Mouse (Mus musculus): Measurements from ENCODE around the gene Spata1. TPM values are rescaled to one million over a fixed set of nuclear protein-coding genes. Genes with fewer than 3 reads are reported as not detected.

Gene Spata1
- polyA plus RNA-seq (2012; rRNA removed): 6.7 and 8.6 TPM in 2 replicates

DNA sequence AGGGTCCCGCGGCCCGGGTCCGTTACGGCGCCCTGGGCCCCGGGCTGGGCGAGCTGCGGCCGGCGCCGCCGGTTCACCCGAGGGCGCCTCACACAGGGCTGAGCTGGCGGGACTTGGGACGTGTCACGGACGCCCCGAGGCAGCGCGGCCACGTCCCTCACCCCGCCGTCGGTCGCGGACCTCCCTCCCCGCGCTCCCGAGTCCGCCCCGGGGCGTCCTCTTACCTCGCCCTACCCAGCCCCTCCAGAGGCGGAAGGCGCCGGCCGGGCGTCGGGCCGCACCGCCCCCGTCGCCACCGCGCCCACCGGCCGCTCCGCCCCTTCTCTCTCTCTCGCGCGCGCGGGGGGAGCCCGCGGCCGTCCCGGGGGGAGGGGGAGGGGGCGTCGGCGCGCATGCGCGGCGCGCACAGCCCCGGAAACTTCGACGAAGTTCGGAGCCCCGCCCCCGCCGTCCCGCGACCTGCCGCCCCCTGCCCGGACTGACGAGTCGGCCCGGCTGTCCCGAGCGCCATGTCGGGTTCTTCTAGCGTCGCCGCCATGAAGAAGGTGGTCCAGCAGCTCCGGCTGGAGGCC is at the start of gene Spata1, which contains the start of gene Gng5:
TSS of gene Spata1 (minus strand) at position 323 of the 572 bp plus-strand sequence.
TSS of gene Gng5 (plus strand) at position 377 of the 572 bp plus-strand sequence.
- TF ChIP-seq CTCF (IDR thresholded peaks at IDR 0.05; ENCODE audit: borderline replicate concordance, extremely low read depth, insufficient read depth, insufficient read length): no peak
- peak; percentile 84 for TF ChIP-seq POLR2A (IDR thresholded peaks at IDR 0.05; ENCODE audit: borderline replicate concordance, extremely low read depth, insufficient read depth, insufficient read length, poor library complexity, severe bottlenecking)
- peak; percentile 90 for DNase-seq (ENCODE audit: low read depth)

- no peak for TF ChIP-seq POLR2A (IDR thresholded peaks at IDR 0.05; ENCODE audit: borderline replicate concordance, extremely low read depth, insufficient read depth, insufficient read length, poor library complexity, severe bottlenecking)
- no peak for TF ChIP-seq CTCF (IDR thresholded peaks at IDR 0.05; ENCODE audit: borderline replicate concordance, extremely low read depth, insufficient read depth, insufficient read length)
- no peak for DNase-seq (ENCODE audit: low read depth)
Observed at GRCm38 (mm10) chr3:146543632-146544031, 44.1 kb upstream of the Spata1 start.

- DNase-seq (ENCODE audit: low read depth): no peak
- TF ChIP-seq CTCF (IDR thresholded peaks at IDR 0.05; ENCODE audit: borderline replicate concordance, extremely low read depth, insufficient read depth, insufficient read length) (no peak), POLR2A (IDR thresholded peaks at IDR 0.05; ENCODE audit: borderline replicate concordance, extremely low read depth, insufficient read depth, insufficient read length, poor library complexity, severe bottlenecking) (no peak)
Observed at GRCm38 (mm10) chr3:146540521-146541273, 41.1 kb upstream of the Spata1 start.

DNA sequence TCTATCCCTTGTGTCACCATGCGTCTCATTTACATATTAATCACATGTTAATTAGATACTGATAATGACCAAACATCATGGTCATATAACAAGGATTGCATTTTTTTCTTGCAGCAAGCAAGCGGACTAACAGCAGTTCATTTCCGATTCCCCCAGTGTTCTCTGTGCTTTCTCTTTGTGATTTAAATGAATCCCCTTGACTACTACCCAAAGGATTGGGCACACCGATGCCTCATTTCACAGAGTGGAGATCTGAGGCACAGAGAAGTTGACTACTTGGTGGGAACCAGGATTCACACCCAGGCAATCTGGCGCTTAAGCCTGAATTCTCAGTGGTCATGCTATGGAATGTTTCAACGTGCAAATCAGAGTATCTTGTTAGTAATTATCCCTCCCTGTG is 35.4 kb upstream of the Spata1 start:
- DNase-seq (ENCODE audit: low read depth): no peak
- TF ChIP-seq POLR2A (IDR thresholded peaks at IDR 0.05; ENCODE audit: borderline replicate concordance, extremely low read depth, insufficient read depth, insufficient read length, poor library complexity, severe bottlenecking) (no peak), CTCF (IDR thresholded peaks at IDR 0.05; ENCODE audit: borderline replicate concordance, extremely low read depth, insufficient read depth, insufficient read length) (no peak)

DNA sequence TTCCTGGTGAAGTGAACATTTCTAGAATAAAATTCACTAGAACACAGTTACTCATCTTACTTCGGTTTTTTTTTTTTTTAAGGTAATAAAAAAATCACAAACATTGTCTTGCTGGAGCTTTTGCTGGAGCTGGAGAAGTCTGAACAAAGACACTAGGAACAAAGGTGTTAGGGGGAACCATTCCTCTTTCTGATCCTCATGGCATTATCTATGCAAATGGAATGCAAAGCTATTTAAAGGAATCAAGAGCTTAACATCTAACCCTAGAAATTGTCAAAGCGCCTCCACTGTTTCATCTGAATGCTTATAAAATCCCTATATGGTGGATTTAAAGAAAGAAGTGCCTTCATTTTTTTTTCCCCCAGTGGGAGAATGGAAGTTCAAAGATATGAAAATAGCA is 28.8 kb upstream of the Spata1 start:
- peak; percentile 39 for DNase-seq (ENCODE audit: low read depth)
- TF ChIP-seq POLR2A (IDR thresholded peaks at IDR 0.05; ENCODE audit: borderline replicate concordance, extremely low read depth, insufficient read depth, insufficient read length, poor library complexity, severe bottlenecking): no peak

GRCm38 (mm10) chr3:146521652-146522020 is 22.1 kb upstream of the Spata1 start:
- no peak for DNase-seq (ENCODE audit: low read depth)
- TF ChIP-seq POLR2A (IDR thresholded peaks at IDR 0.05; ENCODE audit: borderline replicate concordance, extremely low read depth, insufficient read depth, insufficient read length, poor library complexity, severe bottlenecking) (no peak), CTCF (IDR thresholded peaks at IDR 0.05; ENCODE audit: borderline replicate concordance, extremely low read depth, insufficient read depth, insufficient read length) (no peak)

GRCm38 (mm10) chr3:146520798-146521651 is 21.5 kb upstream of the Spata1 start, which contains the start of gene Rpf1:
Rpf1 (minus strand) TSS chr3:146521429.
- DNase-seq (ENCODE audit: low read depth): peak; percentile 98
- TF ChIP-seq CTCF (IDR thresholded peaks at IDR 0.05; ENCODE audit: borderline replicate concordance, extremely low read depth, insufficient read depth, insufficient read length): no peak
- peak; percentile 40; the same call in 1 of the 2 replicates for TF ChIP-seq POLR2A (IDR thresholded peaks at IDR 0.05; ENCODE audit: borderline replicate concordance, extremely low read depth, insufficient read depth, insufficient read length, poor library complexity, severe bottlenecking)

- TF ChIP-seq POLR2A (IDR thresholded peaks at IDR 0.05; ENCODE audit: borderline replicate concordance, extremely low read depth, insufficient read depth, insufficient read length, poor library complexity, severe bottlenecking): no peak
- TF ChIP-seq CTCF (IDR thresholded peaks at IDR 0.05; ENCODE audit: borderline replicate concordance, extremely low read depth, insufficient read depth, insufficient read length): peak; percentile 12; the same call in 1 of the 2 replicates
Observed at GRCm38 (mm10) chr3:146520226-146520797, 20.8 kb upstream of the Spata1 start.

GRCm38 (mm10) chr3:146506711-146507110 is 7.2 kb upstream of the Spata1 start:
- no peak for TF ChIP-seq POLR2A (IDR thresholded peaks at IDR 0.05; ENCODE audit: borderline replicate concordance, extremely low read depth, insufficient read depth, insufficient read length, poor library complexity, severe bottlenecking)
- no peak for TF ChIP-seq CTCF (IDR thresholded peaks at IDR 0.05; ENCODE audit: borderline replicate concordance, extremely low read depth, insufficient read depth, insufficient read length)

More at GRCm38 (mm10) chr3:146520226-146520797, 20.8 kb upstream of the Spata1 start:
- DNase-seq (ENCODE audit: low read depth): no peak

DNA sequence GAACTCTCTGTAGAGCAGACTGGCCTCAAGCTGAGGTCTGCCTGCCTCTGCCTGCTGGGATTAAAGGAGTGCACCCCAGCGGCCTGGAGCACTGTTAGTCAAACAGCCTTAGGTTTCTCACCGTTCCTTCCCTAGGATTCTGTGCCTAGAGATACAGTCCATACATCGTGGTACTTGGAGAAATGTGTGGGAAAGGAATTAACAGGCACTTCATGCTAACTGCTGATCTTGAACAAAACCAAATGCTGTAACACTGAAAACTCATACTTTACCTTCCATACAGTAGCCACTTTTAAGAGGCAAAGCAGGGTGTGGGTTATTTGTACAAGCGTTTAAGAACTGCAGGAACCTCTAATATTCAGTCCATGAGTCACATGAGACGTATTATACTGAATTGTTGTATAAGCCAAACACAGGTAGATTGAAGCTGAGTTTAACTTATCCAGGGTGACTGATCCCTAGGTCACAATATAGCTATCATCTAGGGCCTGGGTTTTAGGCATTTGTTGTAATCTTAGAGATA is 2.1 kb upstream of the Spata1 start:
- TF ChIP-seq CTCF (IDR thresholded peaks at IDR 0.05; ENCODE audit: borderline replicate concordance, extremely low read depth, insufficient read depth, insufficient read length) (no peak), POLR2A (IDR thresholded peaks at IDR 0.05; ENCODE audit: borderline replicate concordance, extremely low read depth, insufficient read depth, insufficient read length, poor library complexity, severe bottlenecking) (no peak)
- DNase-seq (ENCODE audit: low read depth): no peak

More at GRCm38 (mm10) chr3:146506711-146507110, 7.2 kb upstream of the Spata1 start:
- DNase-seq (ENCODE audit: low read depth): no peak

Data from brain, embryonic 14.5 days (tissue).